Comparison of ENCODE assay signal across 9 mouse cellular contexts in the genomic region with DNA sequence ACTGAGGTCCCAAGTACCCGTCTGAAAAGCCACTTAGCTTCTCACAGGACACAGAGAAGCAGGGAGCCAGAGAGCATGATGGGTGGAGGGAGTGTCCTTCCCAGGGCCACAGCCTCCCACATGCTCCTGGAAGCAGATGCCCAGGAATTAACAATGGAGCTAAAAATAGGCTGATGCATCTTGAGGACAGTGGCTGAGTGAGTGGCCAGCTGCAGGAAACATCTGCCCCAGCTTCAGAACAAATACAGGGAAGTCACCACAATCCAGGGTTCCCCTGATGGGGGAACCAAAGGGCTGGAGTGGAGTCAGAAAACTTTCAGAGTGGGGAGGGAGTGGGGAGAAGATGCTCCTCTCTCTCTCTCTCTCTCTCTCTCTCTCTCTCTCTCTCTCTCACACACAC. TPM values are rescaled to one million over a fixed set of nuclear protein-coding genes. Genes with fewer than 3 reads are reported as not detected.
A peak's percentile ranks its signal among the peaks of the same experiment; 100 is the strongest.
DNase-seq lines count a peak whose midpoint lies in the region; ATAC-seq and TF ChIP-seq lines count a peak whose summit lies in the region.
"Had no signal": no experiment of that assay in that cellular context is flagged by ENCODE, and none has a peak within 500 bp of the region (broad histone marks: within the 10 kb centered on the region; RNA-seq: fewer than 3 reads in every experiment).

No protein-coding gene starts in this region.

- H3ac ChIP-seq in C2C12 (ENCODE audit: control insufficient read depth, insufficient read length, low read depth): no peak overlapping the region

- H3K9ac ChIP-seq in heart, adult 2 months (ENCODE audit: low read depth, low read length): no peak overlapping the region
- H3K9ac ChIP-seq in midbrain, embryonic 13.5 days (replicated peaks): no peak overlapping the region
- H3K9ac ChIP-seq: embryonic facial prominence, embryonic 15.5 days had no signal

- H3K27ac ChIP-seq in heart, adult 2 months: no peak overlapping the region; the same call in 1 of the 2 replicates
- H3K27ac ChIP-seq in heart, embryonic 10.5 days: no peak overlapping the region
- H3K27ac ChIP-seq in midbrain, embryonic 13.5 days: no peak overlapping the region
- H3K27ac ChIP-seq: embryonic facial prominence, embryonic 15.5 days had no signal

- no peak overlapping the region for H3K4me2 ChIP-seq in midbrain, embryonic 13.5 days (replicated peaks)
- H3K4me2 ChIP-seq: embryonic facial prominence, embryonic 15.5 days had no signal

- intact Hi-C loops in heart, adult 2 months (cut with DNase I): loop anchor here (1.0 to 5.0 kb wide), 2 partner anchors 16 to 81 kb away; no protein-coding TSS in a partner anchor

- WGBS in heart, adult 2 months: 8% methylated on average over 1 of the region's 1 CpGs
- 50% methylated on average over 1 of the region's 1 CpGs for WGBS in heart, embryonic 10.5 days
- 63% methylated on average over 1 of the region's 1 CpGs for WGBS in midbrain, embryonic 13.5 days

- TF ChIP-seq POLR2A in heart, adult 2 months (IDR thresholded peaks at IDR 0.05; ENCODE audit: insufficient read depth, low read depth, low read length): peak; percentile 56; the same call in 1 of the 2 replicates

- peaks cover 4% of the 10 kb centered on the region; the same call in 1 of the 2 replicates for H3K79me2 ChIP-seq in heart, adult 2 months (replicated peaks; ENCODE audit: control insufficient read depth, insufficient read depth, low read length)
- H3K79me2 ChIP-seq in C2C12 (ENCODE audit: control insufficient read depth, insufficient read depth): no peaks in the 10 kb centered on the region

- TF ChIP-seq EP300 in heart, adult 2 months (IDR thresholded peaks at IDR 0.05; ENCODE audit: insufficient read depth, low read depth, low read length): peak; percentile 100

- peak; percentile 49 for TF ChIP-seq CTCF in heart, adult 2 months (IDR thresholded peaks at IDR 0.05)
- no peak for TF ChIP-seq CTCF in C2C12 (IDR thresholded peaks at IDR 0.05; ENCODE audit: control insufficient read depth, insufficient read depth, insufficient read length)

- ATAC-seq in midbrain, embryonic 13.5 days: no peak

- H3K4me3 ChIP-seq in heart, adult 2 months: no peak overlapping the region
- H3K4me3 ChIP-seq in heart, embryonic 10.5 days: no peak overlapping the region
- no peak overlapping the region for H3K4me3 ChIP-seq in C2C12 (ENCODE audit: insufficient read depth, poor library complexity, severe bottlenecking)
- no peak overlapping the region for H3K4me3 ChIP-seq in midbrain, embryonic 13.5 days (replicated peaks)
- H3K4me3 ChIP-seq: embryonic facial prominence, embryonic 15.5 days had no signal

- peaks cover 41% of the 10 kb centered on the region for H3K4me1 ChIP-seq in heart, adult 2 months (ENCODE audit: control insufficient read depth, insufficient read depth, low read length)
- H3K4me1 ChIP-seq in heart, embryonic 10.5 days: peaks cover 49% of the 10 kb centered on the region
- H3K4me1 ChIP-seq in midbrain, embryonic 13.5 days (replicated peaks): no peaks in the 10 kb centered on the region

- no peaks in the 10 kb centered on the region for H3K27me3 ChIP-seq in heart, adult 2 months (ENCODE audit: control insufficient read depth, insufficient read depth, low read length)
- 0 out of 2 replicates have a peak, but pooled peaks cover 3% of the 10 kb centered on the region for H3K27me3 ChIP-seq in heart, embryonic 10.5 days (ENCODE audit: insufficient read depth, poor library complexity, severe bottlenecking)
- no peaks in the 10 kb centered on the region for H3K27me3 ChIP-seq in C2C12 (ENCODE audit: control insufficient read depth, insufficient read depth, insufficient read length)
- no peaks in the 10 kb centered on the region for H3K27me3 ChIP-seq in midbrain, embryonic 13.5 days
- H3K27me3 ChIP-seq: embryonic facial prominence, embryonic 15.5 days had no signal

- DNase-seq in heart, adult 2 months: peak; percentile 62 to 78
- no peak for DNase-seq in heart, embryonic 10.5 days (ENCODE audit: low spot score)
- peak; percentile 26 for DNase-seq in brain, adult 2 months (ENCODE audit: low read depth, low spot score)
- DNase-seq in kidney, postnatal 36 days: peak; percentile 53 to 78
- DNase-seq in T-cell, adult 2 months (ENCODE audit: low spot score): no peak
- DNase-seq in layer of hippocampus, adult 18-20 months (ENCODE audit: low spot score in 2 of 2): no peak

- H3K9me3 ChIP-seq in heart, embryonic 10.5 days: no peaks in the 10 kb centered on the region
- H3K9me3 ChIP-seq in midbrain, embryonic 13.5 days: no peaks in the 10 kb centered on the region
- H3K9me3 ChIP-seq: embryonic facial prominence, embryonic 15.5 days had no signal

- peaks cover 16% of the 10 kb centered on the region; the same call in 1 of the 2 replicates for H3K36me3 ChIP-seq in heart, adult 2 months (ENCODE audit: control insufficient read depth, insufficient read depth, low read length)
- peaks cover 23% of the 10 kb centered on the region for H3K36me3 ChIP-seq in heart, embryonic 10.5 days
- no peaks in the 10 kb centered on the region for H3K36me3 ChIP-seq in C2C12 (ENCODE audit: control insufficient read depth, insufficient read depth)
- H3K36me3 ChIP-seq in midbrain, embryonic 13.5 days: no peaks in the 10 kb centered on the region
- H3K36me3 ChIP-seq: embryonic facial prominence, embryonic 15.5 days had no signal

- H3K79me3 ChIP-seq in C2C12 (ENCODE audit: low read depth): no peaks in the 10 kb centered on the region

TF ChIP-seq in C2C12, 6 proteins besides CTCF, POLR2A, EP300 and RAD21:
- TF ChIP-seq MYOG (IDR thresholded peaks at IDR 0.05; ENCODE audit: control insufficient read depth, extremely low read depth, insufficient read length): no peak
- TF ChIP-seq MYOD1 (IDR thresholded peaks at IDR 0.05; ENCODE audit: control insufficient read depth, insufficient read length, low read depth): peak; percentile 58
- no peak for TF ChIP-seq MAX (IDR thresholded peaks at IDR 0.05)
- TF ChIP-seq FOSL1 (IDR thresholded peaks at IDR 0.05; ENCODE audit: insufficient read depth, low read length, poor library complexity, severe bottlenecking): no peak

RNA-seq across cellular contexts. Expression of a gene that starts 17.4 kb away (rescaled TPM):
- total RNA-seq in heart, adult 2 months (2021): 10 to 100 TPM; 15.3 to 17.6 TPM
- 17.7 and 20.4 TPM in 2 replicates for polyA plus RNA-seq in heart, adult 2 months (2012; rRNA removed)
- 34.2 and 40.8 TPM in 2 replicates for polyA plus RNA-seq in heart, embryonic 10.5 days (2016; fragmentation: Nextera tagmentation; extraction: Ambion mirVana)
- 8.9 TPM for polyA plus RNA-seq in C2C12 (2012; fragmentation: generic; extraction: Trizol)
- 17.5 and 21.1 TPM in 2 replicates for polyA plus RNA-seq in midbrain, embryonic 13.5 days (2015; fragmentation: Nextera tagmentation; extraction: Ambion mirVana)
- 10 to 100 TPM; 10.8 to 11.4 TPM for total RNA-seq in layer of hippocampus, adult 18-20 months (2021)

RNA-seq across cellular contexts. Expression of a gene that starts 51.9 kb away (rescaled TPM):
- total RNA-seq in heart, adult 2 months (2021): under 1 TPM in 1 of 2 experiments, not detected in 1; 0.10 TPM
- polyA plus RNA-seq in heart, adult 2 months (2012; rRNA removed): 0.04 and 0.38 TPM in 2 replicates
- 0.28 TPM in 1 of 2 replicates, not detected in the other for polyA plus RNA-seq in heart, embryonic 10.5 days (2016; fragmentation: Nextera tagmentation; extraction: Ambion mirVana)
- polyA plus RNA-seq in C2C12 (2012; fragmentation: generic; extraction: Trizol): not detected
- not detected in 2 replicates for polyA plus RNA-seq in midbrain, embryonic 13.5 days (2015; fragmentation: Nextera tagmentation; extraction: Ambion mirVana)
- under 1 TPM in 1 of 2 experiments, not detected in 1; 0.20 TPM for total RNA-seq in layer of hippocampus, adult 18-20 months (2021)

Comparison
In these comparisons a context has a peak if more than half of its experiments do, and no peak if none do; other contexts are left out.
1. DNase-seq: peak in heart, adult 2 months (2 of 2), brain, adult 2 months (single experiment) and kidney, postnatal 36 days (2 of 2); none in heart, embryonic 10.5 days (single experiment), T-cell, adult 2 months (single experiment) and layer of hippocampus, adult 18-20 months (0 of 2).